Mouse (Mus musculus) Patski (cell line): ENCODE measurements at regions not wholly inside any gene's neighbourhood (a gene's known extent, or its start where the extent isn't known, plus 50 kb on each side); places are given as distances from the start of the nearest gene placed in this dataset.

Experiments
- ATAC-seq: fragments of 100-300 bp; one replicate; pipeline ENCODE4 v1.8.0; 2021
- CTCF ChIA-PET: fragments of 350-600 bp; sonication (Branson Sonifier 250); formaldehyde crosslinking; loops from one replicate; lab custom pipeline; 2022; ENCODE audit warnings: inconsistent platforms; lab: Charles Lee
- POLR2A ChIA-PET: fragments of 350-600 bp; sonication (Branson Sonifier 250); formaldehyde crosslinking; loops from one replicate; lab custom pipeline; 2022; ENCODE audit warnings: antibody characterized with exemption, inconsistent platforms; lab: Charles Lee
- DNase-seq: peaks from one replicate; pipeline ENCODE4 v3.0.0-alpha.2; 2011; ENCODE audit warnings: low read depth, low spot score
- H3K27me3 ChIP-seq: fragments of 371-371 bp; one replicate; pipeline ENCODE4 v1.5.1; 2021
- CTCF ChIP-seq: fragments of 100-300 bp; IDR thresholded peaks from one replicate; pipeline ENCODE4 v1.5.1; 2021
- in situ Hi-C: fragments of 300-500 bp; cut with MboI; formaldehyde crosslinking; loops from 3 replicates; pipeline ENCODE4 v1.11.1; 2018; ENCODE audit warnings: low pct_unique_long_range_greater_than_20kb, mixed read lengths

DNA sequence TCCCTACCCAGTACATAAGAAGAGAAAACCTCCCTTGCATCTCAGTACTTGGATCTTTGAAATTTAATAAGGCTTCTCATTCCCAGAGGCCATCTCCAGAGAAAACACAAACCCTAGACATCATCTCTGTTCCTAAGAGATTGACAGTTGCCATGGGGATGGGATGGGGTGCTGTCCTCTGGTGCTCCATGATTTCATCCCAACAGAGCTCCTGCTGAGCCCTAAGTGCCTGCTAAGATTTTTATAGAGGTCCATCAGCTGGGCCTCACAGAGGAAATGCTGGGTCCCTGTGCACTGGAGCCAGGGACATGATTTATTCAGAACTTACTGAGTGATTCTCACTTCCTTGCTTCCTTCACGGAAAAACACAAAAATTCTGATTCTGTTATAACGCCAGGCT, 1800.8 kb upstream of the 5930422O12Rik start:
- no peak for TF ChIP-seq CTCF
- H3K27me3 ChIP-seq = no peaks in the 10 kb centered on the region
- in situ Hi-C loops = loop anchor here (10.0 kb wide), 1 partner anchor 377 kb away; no protein-coding TSS in a partner anchor
- ChIA-PET CTCF (interaction anchor here (1.0 to 1.6 kb wide), 4 partner anchors 9 to 23 kb away, joined by 3 to 4 read pairs (median 4); no protein-coding TSS in a partner anchor), POLR2A (no interaction called here)
- DNase-seq (no peak), ATAC-seq (no peak)

DNA sequence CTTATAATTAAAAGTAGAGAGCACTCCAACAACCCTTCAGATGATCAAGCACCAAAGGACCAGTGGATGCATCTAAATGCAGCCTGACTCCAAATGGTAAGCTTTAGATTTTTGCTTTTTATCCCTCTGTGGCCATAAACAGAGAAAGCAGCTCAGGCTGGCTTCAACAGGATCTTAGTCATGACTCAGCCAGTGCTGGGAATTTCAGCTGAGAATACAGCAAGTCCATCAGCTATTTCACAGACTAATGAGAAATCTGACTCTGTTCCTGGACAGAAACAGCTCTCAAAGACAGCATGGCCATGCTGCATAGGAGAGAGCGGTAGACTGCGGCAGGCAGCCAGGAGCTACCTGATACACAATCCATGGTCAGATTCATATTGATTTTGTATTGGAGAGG, 1800.4 kb upstream of the 5930422O12Rik start:
- POLR2A ChIA-PET = interaction anchor here (0.6 kb wide), 1 partner anchor 154 kb away, joined by 4 read pairs; no protein-coding TSS in a partner anchor
- H3K27me3 ChIP-seq = no peaks in the 10 kb centered on the region
- TF ChIP-seq CTCF = peak; percentile 28
- CTCF ChIA-PET = interaction anchor here (0.8 to 1.6 kb wide), 5 partner anchors 10 to 23 kb away, joined by 3 to 4 read pairs (median 3); no protein-coding TSS in a partner anchor
- in situ Hi-C loops = loop anchor here (10.0 kb wide), 1 partner anchor 377 kb away; no protein-coding TSS in a partner anchor
- DNase-seq = peak; percentile 66
- ATAC-seq = peak; percentile 76

DNA sequence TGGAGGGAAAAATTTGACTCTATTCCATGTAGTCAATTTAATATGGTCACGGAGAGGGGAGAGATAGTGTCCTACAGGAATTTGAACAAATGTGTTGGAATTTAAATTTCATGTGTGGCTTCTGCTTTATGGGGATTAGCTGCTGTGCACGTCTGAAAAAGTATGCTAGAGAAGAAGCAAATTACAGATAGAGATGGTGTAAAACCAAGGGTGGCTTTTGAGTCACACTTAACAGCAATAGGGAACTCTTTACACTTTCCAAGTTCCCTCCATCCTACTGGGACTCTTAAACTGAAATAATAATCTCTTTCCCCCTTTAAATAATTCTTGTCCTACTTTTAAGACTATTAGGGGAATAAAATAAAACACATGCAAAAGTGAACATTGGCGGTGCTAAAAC, 1790.1 kb upstream of the 5930422O12Rik start:
- no peak for ATAC-seq
- TF ChIP-seq CTCF = no peak

DNA sequence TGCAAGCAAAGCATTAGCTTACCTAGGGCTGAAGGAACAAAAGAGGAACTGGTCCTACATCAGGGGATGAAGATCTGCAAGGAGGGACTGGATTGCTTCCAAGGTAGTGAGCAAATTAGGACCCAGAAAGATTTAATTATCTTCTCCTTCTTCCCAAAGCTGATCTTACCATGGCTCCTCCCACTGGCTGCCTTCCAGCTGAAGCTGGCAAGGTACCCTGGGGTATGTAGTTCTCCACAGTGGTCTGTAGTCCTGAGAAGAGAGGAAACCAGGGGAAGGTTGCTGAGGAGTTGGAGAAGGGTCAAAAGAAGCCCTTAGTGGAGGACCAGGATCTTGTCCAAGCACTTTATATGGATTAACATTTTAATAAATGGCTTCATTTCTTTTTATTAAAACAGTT, 1764.8 kb upstream of the 5930422O12Rik start:
- POLR2A ChIA-PET = no interaction called here
- in situ Hi-C loops = no loop called here
- no peak for ATAC-seq
- no peak for TF ChIP-seq CTCF
- no peak for DNase-seq
- CTCF ChIA-PET = interaction anchor here (1.9 kb wide), 1 partner anchor 22 kb away, joined by 6 read pairs; no protein-coding TSS in a partner anchor
- H3K27me3 ChIP-seq = no peaks in the 10 kb centered on the region

More for the DNA sequence above, 1790.1 kb upstream of the 5930422O12Rik start:
- in situ Hi-C loops = no loop called here
- CTCF ChIA-PET = interaction anchor here (1.5 kb wide), 1 partner anchor 10 kb away, joined by 4 read pairs; no protein-coding TSS in a partner anchor
- POLR2A ChIA-PET = no interaction called here
- DNase-seq = no peak
- H3K27me3 ChIP-seq = no peaks in the 10 kb centered on the region

DNA sequence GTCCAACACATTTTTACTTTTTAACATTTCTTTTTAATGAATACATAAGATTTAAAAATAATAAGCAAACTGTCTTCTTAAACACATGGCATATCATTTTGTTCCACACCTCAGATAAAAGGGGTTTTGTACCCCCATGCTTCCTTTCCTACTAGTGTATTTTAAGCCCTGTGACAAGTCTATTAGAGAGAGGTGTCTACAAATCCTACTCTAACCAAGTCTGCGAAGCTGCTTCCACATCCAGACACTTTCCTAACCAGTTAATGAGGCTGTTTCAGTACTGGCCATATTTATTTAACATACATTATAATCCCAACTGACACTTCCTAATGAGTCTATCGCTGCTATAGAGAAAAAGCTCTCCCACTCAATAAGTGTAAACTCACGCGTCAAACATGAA, 1763.0 kb upstream of the 5930422O12Rik start:
- ChIA-PET POLR2A (no interaction called here), CTCF (interaction anchor here (1.0 to 1.9 kb wide), 2 partner anchors 7 to 20 kb away, joined by 3 to 6 read pairs; no protein-coding TSS in a partner anchor)
- DNase-seq (no peak), ATAC-seq (no peak)
- in situ Hi-C loops = no loop called here
- no peaks in the 10 kb centered on the region for H3K27me3 ChIP-seq
- no peak for TF ChIP-seq CTCF

DNA sequence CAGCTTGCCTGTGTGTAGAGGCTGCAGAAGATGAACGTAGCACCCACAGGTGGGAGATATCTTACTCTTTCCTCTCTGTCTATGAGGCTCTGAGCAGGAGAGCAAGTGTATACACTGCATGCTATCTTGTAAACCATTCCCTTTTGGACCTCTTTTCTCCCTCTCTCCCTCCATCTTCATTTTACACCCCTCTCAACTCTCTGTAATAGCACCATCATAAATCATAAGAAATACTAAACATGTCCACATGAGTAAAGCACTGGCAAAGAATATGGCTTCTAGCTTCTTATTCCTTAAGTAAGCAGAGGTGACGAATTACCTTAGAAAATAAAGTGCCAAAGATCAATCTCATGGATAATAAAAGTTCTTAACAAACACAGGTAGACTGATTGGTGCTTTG, 1724.3 kb upstream of the 5930422O12Rik start:
- in situ Hi-C loops = no loop called here
- CTCF ChIA-PET = interaction anchor here (1.3 to 1.8 kb wide), 2 partner anchors 9 to 10 kb away, joined by 4 to 5 read pairs; no protein-coding TSS in a partner anchor
- DNase-seq (no peak), ATAC-seq (no peak)
- no peak for TF ChIP-seq CTCF
- H3K27me3 ChIP-seq = no peaks in the 10 kb centered on the region
- POLR2A ChIA-PET = no interaction called here

DNA sequence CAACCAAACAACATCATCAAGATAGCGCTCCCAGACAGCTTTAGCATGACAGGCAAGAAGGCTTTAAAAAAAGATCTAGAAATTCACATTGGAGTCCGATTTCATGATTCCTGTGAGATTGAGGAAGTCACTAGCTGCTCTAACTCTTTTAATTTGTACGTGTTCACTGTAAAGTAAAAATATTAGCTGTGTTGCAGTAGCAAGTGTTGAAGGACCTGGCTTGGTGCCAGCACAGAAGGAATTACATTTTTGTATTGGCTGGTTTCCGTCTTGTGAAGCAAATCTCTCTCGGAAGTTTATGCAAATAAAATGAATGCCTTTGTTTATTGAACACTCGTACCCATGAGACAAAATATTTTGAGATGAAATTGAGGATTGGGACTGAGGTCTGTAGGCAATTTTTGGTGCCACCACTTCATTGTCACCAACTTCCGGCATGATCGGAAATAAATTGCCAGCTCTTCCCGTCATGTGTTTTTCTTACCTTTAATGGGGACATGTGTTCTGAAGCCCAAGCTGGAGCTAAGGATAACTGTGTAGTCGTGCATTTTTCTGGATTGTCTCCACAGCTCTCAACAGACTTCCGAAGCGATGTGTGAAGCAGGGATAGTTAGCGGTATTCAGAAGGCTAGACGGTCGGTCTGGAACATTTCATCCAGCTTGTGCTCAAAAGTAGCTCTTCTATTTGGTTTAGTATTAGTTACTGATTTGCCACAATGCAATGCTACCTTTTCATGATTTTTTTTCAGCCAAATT, 1715.0 kb upstream of the 5930422O12Rik start:
- ChIA-PET POLR2A (interaction anchor here (0.6 kb wide), 1 partner anchor 100 kb away, joined by 4 read pairs; no protein-coding TSS in a partner anchor), CTCF (interaction anchor here (0.9 to 1.1 kb wide), 2 partner anchors 9 to 15 kb away, joined by 3 to 4 read pairs; no protein-coding TSS in a partner anchor)
- TF ChIP-seq CTCF = no peak
- H3K27me3 ChIP-seq = no peaks in the 10 kb centered on the region
- ATAC-seq = no peak
- DNase-seq = no peak
- in situ Hi-C loops = no loop called here

DNA sequence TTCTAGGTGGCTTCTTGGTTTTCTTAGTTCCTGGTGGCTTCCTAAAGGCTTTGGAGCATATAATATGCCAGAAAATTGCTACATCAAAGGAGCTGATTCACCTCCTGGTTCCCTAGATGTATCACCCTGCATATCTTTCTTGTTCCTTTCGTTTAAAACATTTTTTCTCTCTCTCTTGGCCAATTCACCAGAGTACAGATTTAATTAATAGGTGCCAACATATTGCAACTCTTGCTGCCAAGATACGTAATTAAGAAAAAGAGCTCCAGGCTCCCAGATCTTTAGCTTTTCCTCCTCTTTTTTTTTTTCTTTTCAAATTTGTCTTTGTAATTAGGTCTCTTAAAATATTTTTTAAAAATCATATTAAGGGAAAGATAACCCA, 1714.4 kb upstream of the 5930422O12Rik start:
- H3K27me3 ChIP-seq = no peaks in the 10 kb centered on the region
- ChIA-PET CTCF (interaction anchor here (1.1 kb wide), 1 partner anchor 15 kb away, joined by 3 read pairs; no protein-coding TSS in a partner anchor), POLR2A (interaction anchor here (0.6 kb wide), 1 partner anchor 100 kb away, joined by 4 read pairs; no protein-coding TSS in a partner anchor)
- in situ Hi-C loops = no loop called here
- ATAC-seq (no peak), DNase-seq (no peak)
- no peak for TF ChIP-seq CTCF

DNA sequence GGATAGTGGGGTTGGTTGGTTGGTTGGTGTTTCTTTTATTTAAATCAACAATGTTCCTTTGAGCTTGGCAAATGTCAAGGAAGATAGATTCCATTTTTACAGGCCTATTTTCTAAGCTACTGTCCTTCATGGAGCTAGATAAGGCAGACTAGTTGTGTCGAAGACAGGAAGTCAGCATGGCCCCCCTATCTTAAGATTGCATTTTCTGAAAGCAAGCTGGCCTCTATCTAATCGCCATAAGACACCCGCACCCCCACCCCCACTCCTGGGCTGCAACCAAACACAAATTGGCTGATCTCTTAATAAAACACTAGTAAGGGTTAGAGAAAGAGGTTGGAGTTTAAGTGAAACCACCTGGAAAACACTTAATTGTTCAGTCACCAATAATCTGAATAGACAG, 1708.5 kb upstream of the 5930422O12Rik start:
- ATAC-seq (no peak), DNase-seq (no peak)
- ChIA-PET POLR2A (no interaction called here), CTCF (no interaction called here)
- no peak for TF ChIP-seq CTCF
- in situ Hi-C loops = no loop called here
- no peaks in the 10 kb centered on the region for H3K27me3 ChIP-seq

DNA sequence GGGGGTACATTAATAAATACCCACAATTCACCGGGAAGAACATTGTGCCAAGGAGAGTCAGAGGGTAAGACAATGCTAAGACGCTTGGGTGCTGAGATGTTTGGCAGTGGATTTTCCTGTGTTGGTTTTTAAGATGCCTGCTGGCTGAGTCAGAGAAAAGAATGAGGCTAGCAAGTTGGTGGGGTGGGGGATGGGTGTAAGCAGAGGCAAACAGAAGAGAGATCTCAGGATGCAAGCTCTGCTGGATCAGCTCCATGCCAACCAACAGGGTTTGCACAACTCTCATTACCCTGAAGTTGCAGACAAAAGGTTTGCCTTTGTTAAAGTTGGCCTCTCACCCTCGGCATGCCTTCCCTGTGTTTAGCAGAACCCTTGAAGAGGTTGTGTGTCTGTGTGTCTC, 1707.9 kb upstream of the 5930422O12Rik start:
- in situ Hi-C loops = no loop called here
- peak; percentile 98 for ATAC-seq
- no peaks in the 10 kb centered on the region for H3K27me3 ChIP-seq
- ChIA-PET CTCF (no interaction called here), POLR2A (interaction anchor here (0.7 kb wide), 1 partner anchor 284 kb away, joined by 3 read pairs; no protein-coding TSS in a partner anchor)
- DNase-seq = peak; percentile 75
- TF ChIP-seq CTCF = no peak
